In the genomic region with DNA sequence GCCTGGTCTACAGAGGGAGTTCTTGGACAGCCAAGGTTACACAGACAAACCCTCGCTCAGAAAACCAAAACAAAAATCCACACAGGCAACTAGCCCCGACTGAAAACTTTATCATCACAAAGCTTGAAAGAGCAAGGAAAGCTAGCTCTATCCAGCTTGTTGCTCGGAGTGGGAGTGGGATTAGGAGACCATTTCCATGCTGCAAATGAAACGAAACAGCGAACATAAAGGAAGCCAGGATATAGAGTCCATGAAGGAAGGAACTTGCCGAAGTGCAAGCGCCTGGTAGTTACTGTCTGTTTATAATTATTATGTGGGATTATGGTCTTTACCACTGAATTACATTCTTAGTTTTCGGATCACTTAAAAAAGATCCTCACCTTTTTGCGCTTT, we compare ENCODE assay signal across 8 mouse cellular contexts. TPM values are rescaled to one million over a fixed set of nuclear protein-coding genes. Genes with fewer than 3 reads are reported as not detected.
DNase-seq lines count a peak whose midpoint lies in the region; ATAC-seq and TF ChIP-seq lines count a peak whose summit lies in the region.

No protein-coding gene starts in this region.

- no peak for ATAC-seq in heart, embryonic 13.5 days (ENCODE audit: extremely low read depth, insufficient number of reproducible peaks, low FRiP score, low TSS enrichment)
- peak; percentile 7 for ATAC-seq in heart, postnatal 0 days (ENCODE audit: insufficient read depth, low read depth)
- 0 out of 2 replicates have a peak, but pooled peaks have one; percentile 2 for ATAC-seq in megakaryocyte, adult 5-6 weeks (ENCODE audit: poor library complexity, severe bottlenecking)

- TF ChIP-seq CTCF in heart, postnatal 0 days (IDR thresholded peaks at IDR 0.05; ENCODE audit: low read depth): no peak

- no peak for DNase-seq in heart, adult 9 months (ENCODE audit: low spot score in 2 of 2)
- peak; percentile 24 for DNase-seq in Muller cell, postnatal 12 days (ENCODE audit: inconsistent ontology term)
- DNase-seq in heart, postnatal 0 days (ENCODE audit: low spot score): peak; percentile 33
- no peak for DNase-seq in adipocyte (ENCODE audit: low spot score)
- DNase-seq in frontal cortex, postnatal 14 days (ENCODE audit: low spot score in 2 of 2): no peak
- no peak for DNase-seq in urinary bladder, postnatal 36 days (ENCODE audit: low spot score in 2 of 2)

- H3K36me3 ChIP-seq in heart, embryonic 13.5 days: peaks cover 18% of the 10 kb centered on the region
- H3K36me3 ChIP-seq in heart, postnatal 0 days (replicated peaks; ENCODE audit: control insufficient read depth, insufficient read depth, low read length): peaks cover 16% of the 10 kb centered on the region

- peak overlapping the region; percentile 84 for H3K27ac ChIP-seq in heart, embryonic 13.5 days (replicated peaks)
- H3K27ac ChIP-seq in heart, postnatal 0 days (ENCODE audit: low read depth): peak overlapping the region; percentile 97

- H3K4me3 ChIP-seq in heart, embryonic 13.5 days: peak overlapping the region; percentile 96
- peak overlapping the region; percentile 95 for H3K4me3 ChIP-seq in heart, postnatal 0 days (ENCODE audit: low read depth, low read length)

- H3K27me3 ChIP-seq in heart, embryonic 13.5 days (replicated peaks): no peaks in the 10 kb centered on the region
- H3K27me3 ChIP-seq in heart, postnatal 0 days (ENCODE audit: control insufficient read depth, insufficient read depth, low read length): no peaks in the 10 kb centered on the region

- peak overlapping the region; percentile 82 for H3K4me2 ChIP-seq in heart, embryonic 13.5 days
- peak overlapping the region; percentile 73 for H3K4me2 ChIP-seq in heart, postnatal 0 days (ENCODE audit: low read depth, low read length)

- TF ChIP-seq EP300 in heart, postnatal 0 days (IDR thresholded peaks at IDR 0.05; ENCODE audit: low read depth): no peak

- H3K4me1 ChIP-seq in heart, embryonic 13.5 days: peaks cover 26% of the 10 kb centered on the region
- H3K4me1 ChIP-seq in heart, postnatal 0 days (ENCODE audit: control insufficient read depth, insufficient read depth): peaks cover 9% of the 10 kb centered on the region; the same call in 1 of the 2 replicates

- H3K9me3 ChIP-seq in heart, embryonic 13.5 days: no peaks in the 10 kb centered on the region
- no peaks in the 10 kb centered on the region for H3K9me3 ChIP-seq in heart, postnatal 0 days (replicated peaks; ENCODE audit: control insufficient read depth, low read length)

- under 1% methylated on average over 9 of the region's 9 CpGs for WGBS in heart, embryonic 13.5 days
- WGBS in heart, postnatal 0 days: under 1% methylated on average over 9 of the region's 9 CpGs

- peak overlapping the region; percentile 97 for H3K9ac ChIP-seq in heart, embryonic 13.5 days
- peak overlapping the region; percentile 97 for H3K9ac ChIP-seq in heart, postnatal 0 days (replicated peaks; ENCODE audit: low read depth, low read length)

RNA-seq across cellular contexts. Expression of a gene that starts 0.5 kb away (rescaled TPM):
- 40.4 and 41.3 TPM in 2 replicates for polyA plus RNA-seq in heart, embryonic 13.5 days (2015; fragmentation: Nextera tagmentation; extraction: Ambion mirVana)
- total RNA-seq in heart, postnatal 0 days (2014; rRNA removed; ENCODE audit: low replicate concordance): 37.4 and 37.8 TPM in 2 replicates
- 64.3 and 68.3 TPM in 2 replicates for polyA plus RNA-seq in heart, postnatal 0 days (2015; fragmentation: Nextera tagmentation; extraction: Ambion mirVana)
- total RNA-seq in megakaryocyte, adult 5-6 weeks (2015): 17.6 and 23.2 TPM in 2 replicates
- 38.6 and 41.1 TPM in 2 replicates for total RNA-seq in megakaryocyte, adult 5-6 weeks (2017)

RNA-seq across cellular contexts. Expression of a gene that starts 28.6 kb away (rescaled TPM):
- 0.04 TPM in 1 of 2 replicates, not detected in the other for polyA plus RNA-seq in heart, embryonic 13.5 days (2015; fragmentation: Nextera tagmentation; extraction: Ambion mirVana)
- total RNA-seq in heart, postnatal 0 days (2014; rRNA removed; ENCODE audit: low replicate concordance): 0.73 and 0.88 TPM in 2 replicates
- 0.19 and 0.21 TPM in 2 replicates for polyA plus RNA-seq in heart, postnatal 0 days (2015; fragmentation: Nextera tagmentation; extraction: Ambion mirVana)
- not detected in 2 replicates for total RNA-seq in megakaryocyte, adult 5-6 weeks (2015)
- total RNA-seq in megakaryocyte, adult 5-6 weeks (2017): not detected in 2 replicates

RNA-seq across cellular contexts. Expression of a gene that starts 52.3 kb away (rescaled TPM):
- polyA plus RNA-seq in heart, embryonic 13.5 days (2015; fragmentation: Nextera tagmentation; extraction: Ambion mirVana): 5.3 and 5.9 TPM in 2 replicates
- total RNA-seq in heart, postnatal 0 days (2014; rRNA removed; ENCODE audit: low replicate concordance): 9.4 and 10.6 TPM in 2 replicates
- 4.7 and 5.9 TPM in 2 replicates for polyA plus RNA-seq in heart, postnatal 0 days (2015; fragmentation: Nextera tagmentation; extraction: Ambion mirVana)
- 14.3 and 15.6 TPM in 2 replicates for total RNA-seq in megakaryocyte, adult 5-6 weeks (2015)
- 18.0 and 19.3 TPM in 2 replicates for total RNA-seq in megakaryocyte, adult 5-6 weeks (2017)

Comparison
In these comparisons a context has a peak if more than half of its experiments do, and no peak if none do; other contexts are left out.
1. DNase-seq: peak in Muller cell, postnatal 12 days (single experiment) and heart, postnatal 0 days (single experiment); none in heart, adult 9 months (0 of 2), adipocyte (single experiment), frontal cortex, postnatal 14 days (0 of 2) and urinary bladder, postnatal 36 days (0 of 2).